Mouse (Mus musculus): ENCODE results near the gene Afap1. TPM values are rescaled to one million over a fixed set of nuclear protein-coding genes. Genes with fewer than 3 reads are reported as not detected.
A peak's percentile ranks its signal among the peaks of the same experiment; 100 is the strongest.

Afap1 gene
- total RNA-seq, 2 experiments from 2014 or later, result 7.4 to 8.3 TPM

- DNase-seq, result no peak
- Histone ChIP-seq H3K27ac (peak overlapping the region; percentile 83), H3K4me3 (no peak overlapping the region)
- intact Hi-C loops (cut with DNase I), result no loop called here
- TF ChIP-seq CTCF (IDR thresholded peaks at IDR 0.05), result no peak
Observed at GRCm38 (mm10) chr5:35920557-35920956, 27.4 kb downstream of the Afap1 start.

- DNase-seq, result no peak
- H3K27ac ChIP-seq, result peak overlapping the region; percentile 83
- H3K4me3 ChIP-seq, result peak overlapping the region; percentile 50
- intact Hi-C loops (cut with DNase I), result no loop called here
- TF ChIP-seq CTCF (IDR thresholded peaks at IDR 0.05), result no peak
Observed at GRCm38 (mm10) chr5:35921141-35921540, 28.0 kb downstream of the Afap1 start.

GRCm38 (mm10) chr5:35921595-35922254, 28.6 kb downstream of the Afap1 start:
- no peak for TF ChIP-seq CTCF (IDR thresholded peaks at IDR 0.05)
- Histone ChIP-seq H3K4me3 (peak overlapping the region; percentile 50), H3K27ac (peak overlapping the region; percentile 83)
- intact Hi-C loops (cut with DNase I), result no loop called here
- DNase-seq, result peak; percentile 55

GRCm38 (mm10) chr5:35923448-35923847, 30.3 kb downstream of the Afap1 start:
- intact Hi-C loops (cut with DNase I), result no loop called here
- Histone ChIP-seq H3K27ac (peak overlapping the region; percentile 83; the same call in 1 of the 2 replicates), H3K4me3 (no peak overlapping the region)
- DNase-seq, result no peak
- no peak for TF ChIP-seq CTCF (IDR thresholded peaks at IDR 0.05)

- intact Hi-C loops (cut with DNase I), result no loop called here
- TF ChIP-seq CTCF (IDR thresholded peaks at IDR 0.05), result no peak
- peak; percentile 56 for DNase-seq
Observed at GRCm38 (mm10) chr5:35925171-35925634, 32.1 kb downstream of the Afap1 start.

GRCm38 (mm10) chr5:35926511-35926910, 33.4 kb downstream of the Afap1 start:
- H3K27ac ChIP-seq, result peak overlapping the region; percentile 28; the same call in 1 of the 2 replicates
- no peak for DNase-seq
- H3K4me3 ChIP-seq, result no peak overlapping the region
- intact Hi-C loops (cut with DNase I), result no loop called here
- TF ChIP-seq CTCF (IDR thresholded peaks at IDR 0.05), result no peak

More at GRCm38 (mm10) chr5:35925171-35925634, 32.1 kb downstream of the Afap1 start:
- peak overlapping the region; percentile 27 for H3K4me3 ChIP-seq
- H3K27ac ChIP-seq, result peak overlapping the region; percentile 57

- Histone ChIP-seq H3K27ac (peak overlapping the region; percentile 36), H3K4me3 (no peak overlapping the region)
- DNase-seq, result no peak
- intact Hi-C loops (cut with DNase I), result no loop called here
- TF ChIP-seq CTCF (IDR thresholded peaks at IDR 0.05), result no peak
Observed at GRCm38 (mm10) chr5:35931296-35931695, 38.2 kb downstream of the Afap1 start.

- Histone ChIP-seq H3K27ac (no peak overlapping the region), H3K4me3 (no peak overlapping the region)
- intact Hi-C loops (cut with DNase I), result no loop called here
- no peak for DNase-seq
- no peak for TF ChIP-seq CTCF (IDR thresholded peaks at IDR 0.05)
Observed at GRCm38 (mm10) chr5:35933059-35933458, 39.9 kb downstream of the Afap1 start.

- H3K27ac ChIP-seq, result no peak overlapping the region
- no peak for DNase-seq
- TF ChIP-seq CTCF (IDR thresholded peaks at IDR 0.05), result no peak
- intact Hi-C loops (cut with DNase I), result no loop called here
- H3K4me3 ChIP-seq, result no peak overlapping the region
Observed at GRCm38 (mm10) chr5:35935939-35936338, 42.8 kb downstream of the Afap1 start.

- H3K27ac ChIP-seq, result peak overlapping the region; percentile 79
- no peak for TF ChIP-seq CTCF (IDR thresholded peaks at IDR 0.05)
- intact Hi-C loops (cut with DNase I), result no loop called here
- no peak overlapping the region for H3K4me3 ChIP-seq
- no peak for DNase-seq
Observed at GRCm38 (mm10) chr5:35938249-35939223, 45.4 kb downstream of the Afap1 start.

GRCm38 (mm10) chr5:35939958-35940357, 46.8 kb downstream of the Afap1 start:
- no peak for TF ChIP-seq CTCF (IDR thresholded peaks at IDR 0.05)
- DNase-seq, result no peak
- H3K27ac ChIP-seq, result peak overlapping the region; percentile 79
- H3K4me3 ChIP-seq, result no peak overlapping the region
- intact Hi-C loops (cut with DNase I), result no loop called here

GRCm38 (mm10) chr5:35943541-35943940, 50.4 kb downstream of the Afap1 start:
- no peak for TF ChIP-seq CTCF (IDR thresholded peaks at IDR 0.05)
- Histone ChIP-seq H3K27ac (peak overlapping the region; percentile 75), H3K4me3 (no peak overlapping the region)
- peak; percentile 52 for DNase-seq
- intact Hi-C loops (cut with DNase I), result no loop called here

GRCm38 (mm10) chr5:35946841-35947240, 53.7 kb downstream of the Afap1 start:
- DNase-seq, result no peak
- Histone ChIP-seq H3K4me3 (no peak overlapping the region), H3K27ac (no peak overlapping the region)
- no peak for TF ChIP-seq CTCF (IDR thresholded peaks at IDR 0.05)
- intact Hi-C loops (cut with DNase I), result no loop called here
